Mouse (Mus musculus) liver, adult (tissue): ENCODE results near the gene Fam19a5.

Experiments
- GATA4 ChIP-seq: IDR thresholded peaks from 2 replicates; pipeline ENCODE4 v1.6.1; 2014; ENCODE audit warnings: mild to moderate bottlenecking, low read length; ENCODE audit not compliant: insufficient replicate concordance

The Fam19a5 gene

GRCm38 (mm10) chr15:87726657-87727236 lies 182.6 kb downstream of the Fam19a5 start:
- no peak for TF ChIP-seq GATA4

DNA sequence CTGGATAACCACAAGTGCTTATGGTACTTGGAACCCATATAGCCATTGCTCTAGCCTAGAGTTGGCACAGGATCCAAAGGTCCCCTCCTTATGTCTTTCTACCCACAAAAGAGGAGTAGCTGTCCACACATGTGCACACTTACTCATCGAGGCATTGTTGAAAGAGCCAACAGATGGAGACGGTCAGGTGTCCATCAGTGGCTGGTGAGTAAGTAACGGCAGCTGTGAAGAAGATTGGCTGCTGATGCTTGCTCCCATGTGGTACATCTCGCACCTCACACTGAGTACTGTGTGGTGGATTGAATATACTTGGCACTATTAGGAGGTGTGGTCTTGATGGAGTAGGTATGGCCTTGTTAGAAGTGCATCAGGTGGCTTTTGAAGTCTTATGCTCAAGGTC lies 192.2 kb downstream of the Fam19a5 start:
- no peak for TF ChIP-seq GATA4

DNA sequence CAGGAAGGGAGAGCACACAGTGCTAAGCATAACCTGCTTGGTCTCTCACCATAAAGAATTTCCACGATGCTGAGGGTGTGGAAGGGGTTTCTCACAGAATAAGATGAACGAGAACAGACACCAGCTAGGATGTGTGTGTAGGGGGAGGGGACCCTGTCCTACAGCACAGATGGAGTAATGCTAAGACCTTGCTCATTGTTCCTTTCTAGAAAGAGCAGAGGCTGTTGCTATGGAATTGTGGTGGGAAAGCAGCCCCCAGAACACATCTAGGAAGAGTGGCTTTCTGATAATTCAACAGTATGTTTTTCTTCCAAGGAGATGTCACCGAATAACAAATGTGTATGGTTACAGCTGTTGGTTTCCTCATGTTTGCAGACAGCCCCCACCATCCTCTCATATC lies 211.4 kb downstream of the Fam19a5 start:
- no peak for TF ChIP-seq GATA4

- TF ChIP-seq GATA4 = no peak
These were observed 221.8 kb downstream of the Fam19a5 start for GRCm38 (mm10) chr15:87765876-87766275.

GRCm38 (mm10) chr15:87773955-87774354 lies 229.9 kb downstream of the Fam19a5 start:
- no peak for TF ChIP-seq GATA4

GRCm38 (mm10) chr15:87783331-87783730 lies 239.2 kb downstream of the Fam19a5 start:
- TF ChIP-seq GATA4 = no peak

GRCm38 (mm10) chr15:87789671-87790070 lies 245.6 kb downstream of the Fam19a5 start:
- TF ChIP-seq GATA4 = no peak

- no peak for TF ChIP-seq GATA4
These were observed 249.6 kb downstream of the Fam19a5 start for GRCm38 (mm10) chr15:87793661-87794060.

DNA sequence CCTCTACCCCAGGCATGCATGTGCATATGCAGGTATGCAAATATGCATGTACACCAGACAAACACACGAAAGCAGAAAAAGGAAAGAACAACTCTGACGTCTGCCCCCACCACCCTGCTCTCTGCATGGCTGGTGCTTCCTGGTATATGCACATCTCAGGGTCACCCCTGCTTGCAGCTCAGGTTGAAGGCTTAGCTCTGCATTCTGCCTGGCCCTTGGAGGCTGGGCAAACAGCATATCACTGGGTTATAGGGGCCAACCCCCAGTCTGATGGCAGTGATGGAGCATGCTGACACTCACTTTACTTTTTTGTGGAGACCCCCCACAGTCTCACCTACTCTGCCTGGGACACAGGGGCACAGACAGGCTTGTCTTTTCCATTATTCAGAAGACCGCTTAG lies 252.5 kb downstream of the Fam19a5 start:
- no peak for TF ChIP-seq GATA4
